Mouse (Mus musculus): ENCODE results near the gene Olfr671. TPM values are rescaled to one million over a fixed set of nuclear protein-coding genes. Genes with fewer than 3 reads are reported as not detected.
"Not testable (repeated sequence)": the region's sequence is repeated elsewhere in the genome, so short reads cannot be mapped to it uniquely, and the experiment has no call there.

The Olfr671 gene
- not detected in 2 replicates for polyA plus RNA-seq (2014; fragmentation: Nextera tagmentation; extraction: Ambion mirVana)

DNA sequence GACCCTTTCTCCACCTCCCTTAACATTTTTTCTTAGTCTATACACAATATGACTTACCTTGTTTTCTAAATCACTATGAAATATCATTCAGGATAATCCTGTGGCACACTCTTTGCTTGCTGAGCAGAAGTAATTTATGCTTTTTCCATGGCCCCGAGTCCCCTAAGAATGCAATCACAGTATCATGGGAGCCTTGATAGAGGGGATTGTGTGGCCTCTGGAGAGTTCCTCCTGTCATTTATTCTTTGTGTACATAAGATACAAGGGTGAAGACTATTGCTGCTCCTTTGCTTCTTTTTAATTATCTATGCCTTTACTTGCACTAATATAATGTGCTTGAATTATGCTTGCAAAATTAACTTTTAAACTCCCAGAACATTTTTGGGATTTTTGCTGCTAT is at the start of gene Olfr671:
TSS of gene Olfr671 (minus strand) at position 101 of the 400 bp plus-strand sequence.
- DNase-seq = no peak
- H3K4me3 ChIP-seq (ENCODE audit: low read depth, low read length) = no peak within 1 kb of the TSS
- no peaks in the 10 kb centered on the region for H3K27me3 ChIP-seq (ENCODE audit: insufficient read depth, low read length)
- TF ChIP-seq CTCF (IDR thresholded peaks at IDR 0.05; ENCODE audit: low read depth) = no peak
- no peak within 1 kb of the TSS for H3K9ac ChIP-seq
- H3K4me1 ChIP-seq (ENCODE audit: insufficient read depth) = no peaks in the 10 kb centered on the region
- no peak within 1 kb of the TSS for H3K27ac ChIP-seq (ENCODE audit: low read depth)
- no peak within 1 kb of the TSS for H3K4me2 ChIP-seq
- WGBS = 80% methylated on average over 1 of the region's 1 CpGs
- ATAC-seq (ENCODE audit: insufficient read depth) = no peak
- no peaks in the 10 kb centered on the region for H3K9me3 ChIP-seq (ENCODE audit: low read depth, low read length)
- no peaks in the 10 kb centered on the region for H3K36me3 ChIP-seq (ENCODE audit: insufficient read depth)

DNA sequence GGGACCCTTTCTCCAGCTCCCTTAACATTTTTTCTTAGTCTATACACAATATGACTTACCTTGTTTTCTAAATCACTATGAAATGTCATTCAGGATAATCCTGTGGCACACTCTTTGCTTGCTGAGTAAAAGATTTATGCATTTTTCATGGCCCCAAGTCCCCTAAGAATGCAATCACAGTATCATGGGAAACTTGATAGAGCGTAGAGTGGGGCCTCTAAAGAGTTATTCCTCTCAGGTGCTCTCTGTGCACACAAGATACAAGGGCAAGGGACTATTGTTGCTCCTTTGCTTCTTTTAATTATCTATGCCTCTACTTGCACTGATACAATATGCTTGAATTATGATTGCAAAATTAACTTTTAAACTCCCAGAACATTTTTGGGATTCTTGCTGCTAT is 49.4 kb upstream of the Olfr671 start, which contains the start of gene Olfr675:
TSS of gene Olfr675 (minus strand) at position 101 of the 400 bp plus-strand sequence.
- Histone ChIP-seq H3K4me1 (ENCODE audit: insufficient read depth) (no peaks in the 10 kb centered on the region), H3K4me3 (ENCODE audit: low read depth, low read length) (no peak within 1 kb of the TSS), H3K4me2 (no peak within 1 kb of the TSS), H3K9ac (no peak within 1 kb of the TSS), H3K9me3 (ENCODE audit: low read depth, low read length) (no peaks in the 10 kb centered on the region), H3K36me3 (ENCODE audit: insufficient read depth) (no peaks in the 10 kb centered on the region), H3K27ac (ENCODE audit: low read depth) (no peak within 1 kb of the TSS), H3K27me3 (ENCODE audit: insufficient read depth, low read length) (no peaks in the 10 kb centered on the region)
- 64% methylated on average over 1 of the region's 1 CpGs for WGBS
- DNase-seq = no peak
- TF ChIP-seq CTCF (IDR thresholded peaks at IDR 0.05; ENCODE audit: low read depth) = no peak
- no peak for ATAC-seq (ENCODE audit: insufficient read depth)

DNA sequence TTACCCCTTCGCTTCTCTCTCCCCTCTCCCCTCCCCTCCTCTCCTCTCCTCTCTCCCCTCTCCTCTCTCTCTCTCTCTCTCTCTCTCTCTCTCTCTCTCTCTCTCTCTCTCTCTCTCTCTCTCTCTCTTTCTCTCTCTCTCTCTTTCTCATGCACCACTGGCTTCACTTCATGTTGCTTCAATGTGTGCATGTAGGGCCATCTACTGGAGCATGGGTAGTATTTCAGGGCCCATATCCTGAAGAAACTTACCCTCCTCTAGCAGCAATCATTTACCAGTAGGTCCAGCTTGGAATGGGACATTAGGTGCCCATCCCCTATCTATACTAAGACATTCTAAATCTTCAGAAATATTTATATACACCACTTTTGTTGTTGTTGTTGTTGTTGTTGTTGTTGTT is 43.6 kb upstream of the Olfr671 start:
- Histone ChIP-seq H3K4me2 (no peak overlapping the region), H3K4me1 (ENCODE audit: insufficient read depth) (no peaks in the 10 kb centered on the region), H3K27me3 (ENCODE audit: insufficient read depth, low read length) (no peaks in the 10 kb centered on the region), H3K9me3 (ENCODE audit: low read depth, low read length) (no peaks in the 10 kb centered on the region), H3K27ac (ENCODE audit: low read depth) (no peak overlapping the region), H3K36me3 (ENCODE audit: insufficient read depth) (no peaks in the 10 kb centered on the region), H3K4me3 (ENCODE audit: low read depth, low read length) (no peak overlapping the region), H3K9ac (no peak overlapping the region)
- DNase-seq (no peak), ATAC-seq (ENCODE audit: insufficient read depth) (no peak)
- no peak for TF ChIP-seq CTCF (IDR thresholded peaks at IDR 0.05; ENCODE audit: low read depth)
- WGBS = 64% methylated on average over 1 of the region's 1 CpGs

DNA sequence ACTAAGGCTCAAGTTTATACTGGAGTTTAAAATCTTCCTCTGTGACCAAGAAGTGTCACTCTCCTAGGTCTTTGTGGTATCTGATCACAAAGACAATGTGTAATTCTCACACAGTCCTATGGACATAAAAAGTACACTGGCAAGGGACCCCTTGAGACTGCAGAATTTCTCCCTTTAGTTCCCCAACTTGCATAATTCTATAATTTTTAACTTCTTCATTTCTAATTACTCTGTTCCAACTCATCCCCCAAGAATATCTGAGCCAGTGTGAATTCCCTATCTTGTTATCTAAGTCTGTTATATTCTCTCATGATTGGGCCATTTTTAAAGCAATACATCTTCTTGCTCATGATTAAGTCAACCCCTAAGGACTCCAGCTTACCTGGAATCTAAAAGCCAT is 23.0 kb upstream of the Olfr671 start, which contains the start of gene Olfr672:
TSS of gene Olfr672 (minus strand) at position 101 of the 400 bp plus-strand sequence.
- no peaks in the 10 kb centered on the region for H3K4me1 ChIP-seq (ENCODE audit: insufficient read depth)
- H3K9ac ChIP-seq = no peak within 1 kb of the TSS
- no peak for ATAC-seq (ENCODE audit: insufficient read depth)
- H3K4me3 ChIP-seq (ENCODE audit: low read depth, low read length) = no peak within 1 kb of the TSS
- no peaks in the 10 kb centered on the region for H3K27me3 ChIP-seq (ENCODE audit: insufficient read depth, low read length)
- no peak within 1 kb of the TSS for H3K27ac ChIP-seq (ENCODE audit: low read depth)
- DNase-seq = no peak
- TF ChIP-seq CTCF (IDR thresholded peaks at IDR 0.05; ENCODE audit: low read depth) = no peak
- H3K4me2 ChIP-seq = no peak within 1 kb of the TSS
- H3K9me3 ChIP-seq (ENCODE audit: low read depth, low read length) = no peaks in the 10 kb centered on the region
- no peaks in the 10 kb centered on the region for H3K36me3 ChIP-seq (ENCODE audit: insufficient read depth)

DNA sequence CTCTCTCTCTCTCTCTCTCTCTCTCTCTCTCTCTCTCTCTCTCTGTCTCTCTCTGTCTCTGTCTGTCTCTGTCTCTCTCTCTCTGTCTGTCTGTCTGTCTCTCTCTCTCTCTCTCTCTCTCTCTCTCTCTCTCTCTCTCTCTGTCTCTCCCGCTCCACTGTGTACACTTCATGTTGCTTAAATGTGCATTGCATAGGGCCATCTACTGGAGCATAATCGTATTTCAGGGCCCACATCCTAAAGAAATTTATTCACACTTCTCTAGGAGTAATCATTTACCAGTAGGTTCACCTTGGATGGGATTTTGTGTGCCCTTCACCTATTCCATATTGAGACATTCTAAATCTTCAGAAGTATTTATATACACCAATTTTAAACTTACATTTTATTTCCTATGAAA is 6.4 kb downstream of the Olfr671 start:
- H3K4me1 ChIP-seq (ENCODE audit: insufficient read depth); H3K9ac ChIP-seq; DNase-seq; H3K27ac ChIP-seq (ENCODE audit: low read depth); H3K36me3 ChIP-seq (ENCODE audit: insufficient read depth); H3K27me3 ChIP-seq (ENCODE audit: insufficient read depth, low read length); H3K9me3 ChIP-seq (ENCODE audit: low read depth, low read length); ATAC-seq (ENCODE audit: insufficient read depth); H3K4me2 ChIP-seq; H3K4me3 ChIP-seq (ENCODE audit: low read depth, low read length): not testable (repeated sequence)
- 58% methylated on average over 2 of the region's 2 CpGs for WGBS

DNA sequence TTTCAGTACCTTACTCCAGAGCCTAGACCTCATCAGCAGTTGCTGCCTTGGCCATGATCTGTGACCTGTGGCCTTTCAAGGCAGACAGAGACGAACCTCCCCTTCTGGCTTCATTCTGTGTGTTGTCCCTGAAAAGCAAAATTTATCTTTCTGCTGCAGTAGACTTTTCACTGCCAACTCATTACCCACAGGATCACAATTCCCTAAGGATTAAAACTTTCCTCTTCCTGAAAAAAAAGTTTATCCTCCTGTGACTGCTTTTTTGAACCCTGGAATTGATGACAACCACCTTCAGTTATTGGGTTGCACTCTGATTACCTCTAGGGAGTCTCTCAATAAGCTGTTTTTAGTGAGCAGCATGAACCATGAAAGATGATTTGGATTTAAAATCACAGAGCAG is 16.4 kb downstream of the Olfr671 start, which contains the start of gene Olfr670:
TSS of gene Olfr670 (minus strand) at position 101 of the 400 bp plus-strand sequence.
- Histone ChIP-seq H3K4me2 (no peak within 1 kb of the TSS), H3K36me3 (ENCODE audit: insufficient read depth) (no peaks in the 10 kb centered on the region), H3K9me3 (ENCODE audit: low read depth, low read length) (no peaks in the 10 kb centered on the region), H3K27ac (ENCODE audit: low read depth) (no peak within 1 kb of the TSS), H3K9ac (no peak within 1 kb of the TSS), H3K4me3 (ENCODE audit: low read depth, low read length) (no peak within 1 kb of the TSS), H3K4me1 (ENCODE audit: insufficient read depth) (no peaks in the 10 kb centered on the region), H3K27me3 (ENCODE audit: insufficient read depth, low read length) (no peaks in the 10 kb centered on the region)
- DNase-seq = no peak
- no peak for ATAC-seq (ENCODE audit: insufficient read depth)
- 31% methylated on average over 1 of the region's 1 CpGs for WGBS
- no peak for TF ChIP-seq CTCF (IDR thresholded peaks at IDR 0.05; ENCODE audit: low read depth)

DNA sequence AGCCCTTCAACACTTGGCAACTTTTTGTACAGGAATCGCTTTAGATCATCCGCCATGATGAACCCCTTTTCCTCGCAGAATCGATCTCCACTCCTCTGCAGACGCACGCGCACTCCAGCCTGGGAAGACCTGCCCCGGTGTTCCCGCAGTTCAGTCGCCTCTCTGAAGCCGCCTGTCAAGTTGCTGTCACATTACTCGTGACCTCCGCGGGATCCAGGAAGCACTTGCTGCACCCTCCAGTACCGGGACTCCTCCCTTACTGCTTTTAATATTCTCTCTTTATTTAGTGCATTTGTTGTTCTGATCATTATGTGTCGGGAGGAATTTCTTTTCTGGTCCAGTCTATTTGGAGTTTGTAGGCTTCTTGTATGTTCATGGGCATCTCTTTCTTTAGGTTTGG is 28.7 kb downstream of the Olfr671 start:
- not testable (repeated sequence) for DNase-seq; H3K4me3 ChIP-seq (ENCODE audit: low read depth, low read length); H3K27ac ChIP-seq (ENCODE audit: low read depth); H3K9me3 ChIP-seq (ENCODE audit: low read depth, low read length); H3K4me1 ChIP-seq (ENCODE audit: insufficient read depth); ATAC-seq (ENCODE audit: insufficient read depth); H3K4me2 ChIP-seq; H3K27me3 ChIP-seq (ENCODE audit: insufficient read depth, low read length); H3K36me3 ChIP-seq (ENCODE audit: insufficient read depth); H3K9ac ChIP-seq
- WGBS = 91% methylated on average over 16 of the region's 16 CpGs

DNA sequence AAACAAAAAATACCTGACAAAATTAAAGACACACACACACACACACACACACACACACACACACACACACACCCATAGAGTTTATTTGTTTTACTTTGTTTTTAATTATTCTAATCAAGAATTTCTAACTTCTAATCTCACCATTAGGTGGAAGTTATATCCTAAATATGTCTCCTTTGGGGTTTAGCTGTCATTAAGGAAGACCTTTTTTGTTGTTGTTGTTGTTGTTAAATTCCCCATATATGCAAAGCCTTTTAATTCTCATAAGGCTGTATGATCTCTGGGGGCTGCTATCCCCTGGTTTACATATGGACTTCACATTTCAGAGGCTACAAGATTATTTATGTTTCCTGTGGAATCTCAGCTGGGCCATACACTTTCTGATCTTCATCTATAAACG is 45.0 kb downstream of the Olfr671 start, which contains the start of gene Olfr669:
TSS of gene Olfr669 (plus strand) at position 301 of the 400 bp plus-strand sequence.
- H3K36me3 ChIP-seq (ENCODE audit: insufficient read depth) = no peaks in the 10 kb centered on the region
- H3K27ac ChIP-seq (ENCODE audit: low read depth) = no peak within 1 kb of the TSS
- DNase-seq = no peak
- no peaks in the 10 kb centered on the region for H3K9me3 ChIP-seq (ENCODE audit: low read depth, low read length)
- TF ChIP-seq CTCF (IDR thresholded peaks at IDR 0.05; ENCODE audit: low read depth) = no peak
- no peak within 1 kb of the TSS for H3K4me3 ChIP-seq (ENCODE audit: low read depth, low read length)
- no peaks in the 10 kb centered on the region for H3K27me3 ChIP-seq (ENCODE audit: insufficient read depth, low read length)
- no peak within 1 kb of the TSS for H3K4me2 ChIP-seq
- no peak within 1 kb of the TSS for H3K9ac ChIP-seq
- no peak for ATAC-seq (ENCODE audit: insufficient read depth)
- 73% methylated on average over 1 of the region's 1 CpGs for WGBS
- H3K4me1 ChIP-seq (ENCODE audit: insufficient read depth) = no peaks in the 10 kb centered on the region
